Mouse (Mus musculus): ENCODE measurements around the gene Dis3l2. TPM values are rescaled to one million over a fixed set of nuclear protein-coding genes. Genes with fewer than 3 reads are reported as not detected.

Gene Dis3l2
- polyA plus RNA-seq, 1 experiment, result 6.6 TPM

DNA sequence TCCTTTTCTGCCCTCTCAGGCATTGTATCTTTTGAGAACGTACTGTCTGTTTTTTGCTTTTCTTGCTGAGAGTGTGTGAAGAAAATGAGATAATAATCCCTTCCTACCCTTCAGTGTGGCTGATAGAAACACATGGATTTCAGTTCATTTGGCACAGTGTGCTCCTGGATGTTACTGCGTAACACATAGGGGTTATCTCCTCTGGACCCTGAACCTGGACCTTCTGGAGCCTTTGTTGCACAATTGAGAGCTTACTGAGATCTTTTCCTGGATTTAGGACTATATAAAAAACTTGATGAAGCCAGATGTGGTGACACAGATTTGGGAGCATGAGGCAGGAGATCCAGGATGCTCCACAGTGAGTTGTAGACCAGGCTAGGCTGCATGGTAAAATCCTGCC is 175.9 kb downstream of the Dis3l2 start:
- H3K79me2 ChIP-seq (ENCODE audit: control insufficient read depth, insufficient read depth), result no peaks in the 10 kb centered on the region
- TF ChIP-seq CEBPB (IDR thresholded peaks at IDR 0.05; ENCODE audit: low read depth) (no peak), USF1 (IDR thresholded peaks at IDR 0.05; ENCODE audit: low read depth) (no peak), CTCF (IDR thresholded peaks at IDR 0.05; ENCODE audit: control insufficient read depth, insufficient read depth, insufficient read length) (no peak), FOSL1 (IDR thresholded peaks at IDR 0.05; ENCODE audit: insufficient read depth, low read length, poor library complexity, severe bottlenecking) (no peak), MAX (IDR thresholded peaks at IDR 0.05) (no peak), MYOG (IDR thresholded peaks at IDR 0.05; ENCODE audit: control insufficient read depth, extremely low read depth, insufficient read length) (no peak), MYOD1 (IDR thresholded peaks at IDR 0.05; ENCODE audit: control insufficient read depth, insufficient read length, low read depth) (no peak)
- H3K4me3 ChIP-seq (ENCODE audit: insufficient read depth, poor library complexity, severe bottlenecking), result no peak overlapping the region

DNA sequence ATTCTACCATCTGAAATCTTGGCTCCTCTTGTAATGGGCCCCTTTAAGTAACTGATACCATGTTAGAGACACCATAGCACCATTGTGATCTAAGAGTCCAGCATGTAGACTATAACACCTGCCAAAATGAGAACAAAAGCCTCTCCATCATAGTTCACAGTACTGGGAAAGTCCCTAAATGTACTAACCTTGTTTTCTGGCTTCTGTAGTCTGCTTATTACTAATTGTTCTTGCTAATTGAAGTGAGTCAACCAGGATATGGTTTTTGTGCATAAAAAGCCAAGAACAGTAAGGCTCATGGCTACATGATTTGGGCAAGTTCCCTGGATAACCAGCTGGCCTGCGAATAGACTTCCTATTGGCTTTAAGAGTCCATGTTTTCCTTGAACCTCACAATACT is 183.5 kb downstream of the Dis3l2 start:
- H3K79me3 ChIP-seq (ENCODE audit: low read depth), result no peaks in the 10 kb centered on the region
- H3ac ChIP-seq (ENCODE audit: control insufficient read depth, insufficient read length, low read depth), result no peak overlapping the region
- no peaks in the 10 kb centered on the region for H3K79me2 ChIP-seq (ENCODE audit: control insufficient read depth, insufficient read depth)
- H3K4me3 ChIP-seq (ENCODE audit: insufficient read depth, poor library complexity, severe bottlenecking), result no peak overlapping the region
- H3K36me3 ChIP-seq (ENCODE audit: control insufficient read depth, insufficient read depth), result no peaks in the 10 kb centered on the region
- H3K27me3 ChIP-seq (ENCODE audit: control insufficient read depth, insufficient read depth, insufficient read length), result no peaks in the 10 kb centered on the region
- TF ChIP-seq CEBPB (IDR thresholded peaks at IDR 0.05; ENCODE audit: low read depth), result no peak

More for the DNA sequence above, 175.9 kb downstream of the Dis3l2 start:
- Histone ChIP-seq H3K36me3 (ENCODE audit: control insufficient read depth, insufficient read depth) (no peaks in the 10 kb centered on the region), H3K27me3 (ENCODE audit: control insufficient read depth, insufficient read depth, insufficient read length) (no peaks in the 10 kb centered on the region), H3K79me3 (ENCODE audit: low read depth) (no peaks in the 10 kb centered on the region), H3ac (ENCODE audit: control insufficient read depth, insufficient read length, low read depth) (no peak overlapping the region)

- Histone ChIP-seq H3K36me3 (ENCODE audit: control insufficient read depth, insufficient read depth) (no peaks in the 10 kb centered on the region), H3K79me3 (ENCODE audit: low read depth) (no peaks in the 10 kb centered on the region), H3ac (ENCODE audit: control insufficient read depth, insufficient read length, low read depth) (no peak overlapping the region), H3K79me2 (ENCODE audit: control insufficient read depth, insufficient read depth) (no peaks in the 10 kb centered on the region), H3K27me3 (ENCODE audit: control insufficient read depth, insufficient read depth, insufficient read length) (no peaks in the 10 kb centered on the region), H3K4me3 (ENCODE audit: insufficient read depth, poor library complexity, severe bottlenecking) (no peak overlapping the region)
- no peak for TF ChIP-seq MYOD1 (IDR thresholded peaks at IDR 0.05; ENCODE audit: control insufficient read depth, insufficient read length, low read depth)
- TF ChIP-seq CEBPB (IDR thresholded peaks at IDR 0.05; ENCODE audit: low read depth), result no peak
These were observed 208.9 kb downstream of the Dis3l2 start for GRCm38 (mm10) chr1:86912481-86912880.

DNA sequence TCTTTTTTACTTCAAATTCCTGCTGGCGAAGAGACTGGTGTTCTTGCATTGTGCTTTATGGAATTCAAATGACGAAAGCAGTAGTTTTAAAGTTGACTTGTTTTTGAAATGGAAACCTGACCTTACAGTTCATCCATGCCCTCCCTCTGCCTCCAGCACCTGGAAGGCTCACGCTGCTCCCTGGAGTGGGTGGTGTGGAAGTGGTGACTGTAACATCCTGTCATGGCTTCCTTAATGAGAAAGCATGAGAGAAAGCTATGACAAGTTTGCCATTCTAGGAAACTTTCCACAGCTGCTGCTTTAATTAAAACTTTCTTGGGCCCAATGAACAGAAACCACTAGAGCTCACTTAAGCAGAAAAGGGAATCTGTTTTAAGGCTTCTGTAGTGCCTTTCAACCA is 210.3 kb downstream of the Dis3l2 start:
- no peak overlapping the region for H3K4me3 ChIP-seq (ENCODE audit: insufficient read depth, poor library complexity, severe bottlenecking)
- H3K36me3 ChIP-seq (ENCODE audit: control insufficient read depth, insufficient read depth), result no peaks in the 10 kb centered on the region
- no peak overlapping the region for H3ac ChIP-seq (ENCODE audit: control insufficient read depth, insufficient read length, low read depth)
- H3K79me3 ChIP-seq (ENCODE audit: low read depth), result no peaks in the 10 kb centered on the region
- H3K79me2 ChIP-seq (ENCODE audit: control insufficient read depth, insufficient read depth), result no peaks in the 10 kb centered on the region
- TF ChIP-seq MYOG (IDR thresholded peaks at IDR 0.05; ENCODE audit: control insufficient read depth, extremely low read depth, insufficient read length) (no peak), MAX (IDR thresholded peaks at IDR 0.05) (no peak), CTCF (IDR thresholded peaks at IDR 0.05; ENCODE audit: control insufficient read depth, insufficient read depth, insufficient read length) (no peak), CEBPB (IDR thresholded peaks at IDR 0.05; ENCODE audit: low read depth) (no peak), MYOD1 (IDR thresholded peaks at IDR 0.05; ENCODE audit: control insufficient read depth, insufficient read length, low read depth) (no peak), USF1 (IDR thresholded peaks at IDR 0.05; ENCODE audit: low read depth) (no peak)
- H3K27me3 ChIP-seq (ENCODE audit: control insufficient read depth, insufficient read depth, insufficient read length), result no peaks in the 10 kb centered on the region

GRCm38 (mm10) chr1:86914697-86915096 is 211.1 kb downstream of the Dis3l2 start:
- no peaks in the 10 kb centered on the region for H3K36me3 ChIP-seq (ENCODE audit: control insufficient read depth, insufficient read depth)
- TF ChIP-seq MYOG (IDR thresholded peaks at IDR 0.05; ENCODE audit: control insufficient read depth, extremely low read depth, insufficient read length), result no peak
- TF ChIP-seq CTCF (IDR thresholded peaks at IDR 0.05; ENCODE audit: control insufficient read depth, insufficient read depth, insufficient read length), result no peak
- no peak for TF ChIP-seq MAX (IDR thresholded peaks at IDR 0.05)
- no peak for TF ChIP-seq MYOD1 (IDR thresholded peaks at IDR 0.05; ENCODE audit: control insufficient read depth, insufficient read length, low read depth)
- TF ChIP-seq CEBPB (IDR thresholded peaks at IDR 0.05; ENCODE audit: low read depth), result no peak
- TF ChIP-seq USF1 (IDR thresholded peaks at IDR 0.05; ENCODE audit: low read depth), result no peak
- TF ChIP-seq FOSL1 (IDR thresholded peaks at IDR 0.05; ENCODE audit: insufficient read depth, low read length, poor library complexity, severe bottlenecking), result no peak
- no peaks in the 10 kb centered on the region for H3K79me3 ChIP-seq (ENCODE audit: low read depth)
- no peaks in the 10 kb centered on the region for H3K27me3 ChIP-seq (ENCODE audit: control insufficient read depth, insufficient read depth, insufficient read length)
- no peak overlapping the region for H3ac ChIP-seq (ENCODE audit: control insufficient read depth, insufficient read length, low read depth)
- H3K4me3 ChIP-seq (ENCODE audit: insufficient read depth, poor library complexity, severe bottlenecking), result no peak overlapping the region
- no peaks in the 10 kb centered on the region for H3K79me2 ChIP-seq (ENCODE audit: control insufficient read depth, insufficient read depth)

DNA sequence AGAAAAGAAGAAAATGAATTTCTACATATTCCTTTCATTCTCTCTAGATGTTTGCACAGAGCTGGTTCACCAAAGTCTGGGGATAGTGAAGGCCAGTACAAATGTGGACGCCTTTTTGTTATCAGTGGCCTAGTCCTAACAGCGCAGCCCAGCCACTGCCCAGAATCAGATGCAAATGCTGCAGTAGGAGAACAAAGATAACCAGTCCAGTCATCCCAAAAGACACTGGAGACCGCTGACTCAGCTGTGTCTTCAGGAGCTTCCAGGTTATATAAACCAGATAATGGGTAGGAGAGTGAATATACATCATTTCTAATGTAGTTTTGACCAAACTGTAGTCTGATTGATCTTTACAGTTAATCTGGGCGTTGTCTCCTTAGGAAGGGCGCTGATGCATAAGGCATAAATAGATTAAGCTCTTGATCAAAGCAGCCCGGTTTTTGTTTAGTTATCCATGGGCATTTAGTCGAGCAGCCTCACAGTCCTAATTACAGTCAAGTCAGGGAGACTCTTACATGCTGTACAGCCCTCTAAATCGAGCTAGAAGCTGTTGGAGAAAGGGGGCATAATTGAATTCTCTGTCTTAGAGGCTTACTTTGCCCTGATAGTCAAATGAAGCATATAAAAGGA is 212.9 kb downstream of the Dis3l2 start:
- Histone ChIP-seq H3K36me3 (ENCODE audit: control insufficient read depth, insufficient read depth) (no peaks in the 10 kb centered on the region), H3K27me3 (ENCODE audit: control insufficient read depth, insufficient read depth, insufficient read length) (no peaks in the 10 kb centered on the region), H3K79me2 (ENCODE audit: control insufficient read depth, insufficient read depth) (no peaks in the 10 kb centered on the region), H3K4me3 (ENCODE audit: insufficient read depth, poor library complexity, severe bottlenecking) (no peak overlapping the region), H3K79me3 (ENCODE audit: low read depth) (no peaks in the 10 kb centered on the region), H3ac (ENCODE audit: control insufficient read depth, insufficient read length, low read depth) (no peak overlapping the region)
- no peak for TF ChIP-seq FOSL1 (IDR thresholded peaks at IDR 0.05; ENCODE audit: insufficient read depth, low read length, poor library complexity, severe bottlenecking)
- TF ChIP-seq MAX (IDR thresholded peaks at IDR 0.05), result no peak
- TF ChIP-seq CTCF (IDR thresholded peaks at IDR 0.05; ENCODE audit: control insufficient read depth, insufficient read depth, insufficient read length), result no peak
- no peak for TF ChIP-seq MYOG (IDR thresholded peaks at IDR 0.05; ENCODE audit: control insufficient read depth, extremely low read depth, insufficient read length)
- no peak for TF ChIP-seq CEBPB (IDR thresholded peaks at IDR 0.05; ENCODE audit: low read depth)
- no peak for TF ChIP-seq USF1 (IDR thresholded peaks at IDR 0.05; ENCODE audit: low read depth)
- TF ChIP-seq MYOD1 (IDR thresholded peaks at IDR 0.05; ENCODE audit: control insufficient read depth, insufficient read length, low read depth), result no peak
